Mouse (Mus musculus) forebrain, embryonic 15.5 days (tissue): ENCODE measurements around the gene Fastkd5. TPM values are rescaled to one million over a fixed set of nuclear protein-coding genes. Genes with fewer than 3 reads are reported as not detected.
"Not testable (repeated sequence)": the region's sequence is repeated elsewhere in the genome, so short reads cannot be mapped to it uniquely, and the experiment has no call there.

Experiments
- ATAC-seq: fragments of 200-750 bp; cut with Nextera tagmentation; replicated peaks from 2 replicates; pipeline ENCODE4 v1.8.0; 2017; ENCODE audit warnings: mild to moderate bottlenecking, moderate TSS enrichment, moderate library complexity
- H3K27ac ChIP-seq: fragments of 300-500 bp; sonication (generic); replicated peaks from 2 replicates; pipeline ENCODE4 v1.5.1; 2015; ENCODE audit warnings: mild to moderate bottlenecking, inconsistent platforms
- H3K27me3 ChIP-seq: fragments of 300-500 bp; sonication (generic); 2 replicates; pipeline ENCODE4 v1.6.1; 2015; ENCODE audit warnings: inconsistent platforms
- H3K36me3 ChIP-seq: fragments of 300-500 bp; sonication (generic); 2 replicates; pipeline ENCODE4 v1.6.1; 2015; ENCODE audit warnings: mild to moderate bottlenecking, inconsistent platforms
- H3K4me1 ChIP-seq: fragments of 300-500 bp; sonication (generic); 2 replicates; pipeline ENCODE4 v1.6.1; 2015; ENCODE audit warnings: inconsistent platforms
- H3K4me2 ChIP-seq: fragments of 300-500 bp; sonication (generic); replicated peaks from 2 replicates; pipeline ENCODE4 v1.6.1; 2015; ENCODE audit warnings: mild to moderate bottlenecking, inconsistent platforms
- H3K4me3 ChIP-seq: fragments of 300-500 bp; sonication (generic); 2 replicates; pipeline ENCODE4 v1.5.1; 2015; ENCODE audit warnings: mild to moderate bottlenecking, inconsistent platforms
- H3K9ac ChIP-seq: fragments of 300-500 bp; sonication (generic); replicated peaks from 2 replicates; pipeline ENCODE4 v1.6.1; 2015; ENCODE audit warnings: mild to moderate bottlenecking, inconsistent platforms
- H3K9me3 ChIP-seq: fragments of 300-500 bp; sonication (generic); 2 replicates; pipeline ENCODE4 v1.6.1; 2016; ENCODE audit warnings: inconsistent platforms
- WGBS: fragments of 180-500 bp; shearing (Covaris S2); methylation state at CpG from one replicate; pipeline ENCODE4 v1.1.7; 2015; ENCODE audit warnings: mixed read lengths; 5-methylcytosine and 5-hydroxymethylcytosine counted together
- polyA plus RNA-seq: library from polyadenylated mRNA; unstranded; fragments of >200 nt; fragmentation: Nextera tagmentation; extraction: Ambion mirVana; gene quantifications from 2 replicates; pipeline ENCODE4 v1.2.1, GENCODE M21; 2015

Fastkd5 gene
- polyA plus RNA-seq, 1 experiment from 2014 or later, result 15.4 TPM

DNA sequence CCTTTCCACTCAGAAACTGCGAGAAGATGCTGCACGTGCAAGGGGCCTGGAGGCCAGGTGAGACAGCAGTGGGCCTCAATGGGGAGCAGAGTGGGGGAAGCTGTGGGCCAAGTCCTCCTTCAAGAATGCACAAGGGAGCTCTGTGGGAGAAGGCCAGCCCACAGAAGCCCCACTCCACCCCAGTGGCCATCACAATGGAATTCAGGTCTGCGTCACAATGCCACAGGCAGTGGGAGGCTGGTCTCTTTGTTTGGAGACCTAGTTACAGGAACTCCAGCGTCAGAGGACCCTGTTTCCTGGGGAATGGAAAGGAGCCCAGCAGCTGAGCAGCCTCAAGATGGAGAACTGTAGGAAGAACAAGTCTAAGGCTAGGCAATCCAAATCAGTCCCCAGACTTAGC lies 40.7 kb downstream of the Fastkd5 start:
- H3K4me3 ChIP-seq, result no peak overlapping the region
- no peak overlapping the region for H3K4me2 ChIP-seq
- 63% methylated on average over 4 of the region's 4 CpGs for WGBS
- no peaks in the 10 kb centered on the region for H3K4me1 ChIP-seq
- H3K36me3 ChIP-seq, result peaks cover 21% of the 10 kb centered on the region
- ATAC-seq, result no peak
- no peaks in the 10 kb centered on the region for H3K9me3 ChIP-seq
- H3K27ac ChIP-seq, result no peak overlapping the region
- H3K27me3 ChIP-seq, result 0 out of 2 replicates have a peak, but pooled peaks cover under 1% of the 10 kb centered on the region
- H3K9ac ChIP-seq, result no peak overlapping the region

DNA sequence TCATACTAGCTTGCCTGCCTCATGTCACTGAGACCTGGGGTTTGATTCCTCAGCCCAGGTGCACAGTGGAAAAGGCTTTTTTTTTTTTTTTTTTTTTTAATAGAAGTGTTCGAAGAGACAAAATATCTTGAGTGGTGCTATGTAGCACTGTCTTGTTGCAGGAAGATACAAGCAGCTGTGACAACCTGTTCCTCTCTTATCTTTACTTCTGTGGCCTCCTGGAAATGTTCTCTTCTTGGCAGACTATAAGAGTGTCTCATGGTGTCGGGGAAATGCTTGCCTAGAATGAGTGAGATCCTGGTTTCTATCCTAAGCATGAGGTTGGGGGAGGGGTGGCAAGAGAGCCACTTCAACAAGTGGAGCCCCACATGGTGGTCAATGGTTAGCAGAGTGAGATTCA lies 41.5 kb downstream of the Fastkd5 start:
- H3K4me1 ChIP-seq, result no peaks in the 10 kb centered on the region
- no peaks in the 10 kb centered on the region for H3K9me3 ChIP-seq
- H3K27me3 ChIP-seq, result 0 out of 2 replicates have a peak, but pooled peaks cover 5% of the 10 kb centered on the region
- no peak overlapping the region for H3K9ac ChIP-seq
- peaks cover 19% of the 10 kb centered on the region for H3K36me3 ChIP-seq
- WGBS, result 97% methylated on average over 2 of the region's 2 CpGs
- H3K4me3 ChIP-seq, result no peak overlapping the region
- ATAC-seq, result no peak
- no peak overlapping the region for H3K27ac ChIP-seq
- no peak overlapping the region for H3K4me2 ChIP-seq

DNA sequence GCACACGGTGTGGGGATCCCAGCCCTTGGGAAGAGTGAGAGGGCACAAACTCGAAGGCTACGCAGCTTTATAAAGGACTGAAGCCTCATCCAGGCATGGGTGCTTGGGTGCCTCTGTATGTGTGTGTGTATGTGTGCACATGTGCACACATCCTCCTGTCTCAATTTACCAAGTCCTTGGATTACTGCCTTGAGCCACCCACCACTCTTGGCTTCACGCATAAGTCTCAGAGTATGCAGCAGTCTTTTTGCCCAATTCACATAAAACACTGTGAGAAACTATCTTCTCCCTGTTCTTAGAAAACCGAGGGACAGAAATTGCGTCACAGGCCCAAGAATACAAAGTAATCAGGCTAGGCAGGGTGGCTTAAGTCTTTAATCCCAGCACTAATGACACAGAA lies 43.8 kb downstream of the Fastkd5 start:
- Histone ChIP-seq H3K4me3 (no peak overlapping the region), H3K4me1 (peaks cover 1% of the 10 kb centered on the region; the same call in 1 of the 2 replicates), H3K27ac (no peak overlapping the region), H3K9ac (no peak overlapping the region), H3K27me3 (peaks cover 24% of the 10 kb centered on the region), H3K4me2 (no peak overlapping the region), H3K9me3 (no peaks in the 10 kb centered on the region), H3K36me3 (peaks cover 9% of the 10 kb centered on the region; the same call in 1 of the 2 replicates)
- 90% methylated on average over 6 of the region's 6 CpGs for WGBS
- no peak for ATAC-seq

DNA sequence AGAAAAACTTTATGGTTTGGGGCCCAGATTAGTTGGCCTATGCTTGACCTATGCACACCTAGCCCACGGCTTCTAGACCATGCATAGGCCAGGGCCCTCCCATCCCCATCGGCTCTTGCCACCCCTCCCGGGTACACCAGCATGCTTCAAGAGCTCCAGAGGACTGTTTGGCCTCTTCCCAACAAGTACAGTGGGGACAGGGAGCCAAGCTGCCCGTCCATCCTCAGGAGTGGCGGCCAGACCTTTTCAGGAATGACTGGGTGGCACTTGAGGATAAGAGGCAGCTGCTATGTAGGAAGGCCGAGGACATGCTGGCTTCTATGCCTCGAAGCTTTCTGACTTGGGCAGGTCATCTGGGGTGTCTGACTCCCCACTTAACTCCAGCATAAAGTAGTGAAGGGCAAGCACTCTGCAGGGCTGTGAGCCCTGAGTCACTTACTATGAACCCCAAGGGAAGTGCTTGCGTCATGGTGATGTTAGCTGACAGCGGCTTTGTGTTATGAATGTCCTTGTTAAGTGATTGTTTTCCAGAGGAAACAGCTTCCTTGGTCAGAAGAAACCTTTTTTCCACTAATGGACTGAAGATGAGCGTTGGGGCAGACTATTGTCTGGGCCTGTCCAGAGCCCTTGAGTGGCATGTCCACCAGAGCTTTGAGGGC lies 45.8 kb downstream of the Fastkd5 start:
- no peak overlapping the region for H3K9ac ChIP-seq
- peaks cover 40% of the 10 kb centered on the region for H3K27me3 ChIP-seq
- H3K27ac ChIP-seq, result no peak overlapping the region
- no peaks in the 10 kb centered on the region for H3K9me3 ChIP-seq
- no peak overlapping the region for H3K4me2 ChIP-seq
- 80% methylated on average over 10 of the region's 10 CpGs for WGBS
- peaks cover 11% of the 10 kb centered on the region; the same call in 1 of the 2 replicates for H3K4me1 ChIP-seq
- no peak for ATAC-seq
- H3K4me3 ChIP-seq, result no peak overlapping the region
- H3K36me3 ChIP-seq, result no peaks in the 10 kb centered on the region

- Histone ChIP-seq H3K27ac (no peak within 1 kb of the TSS), H3K4me1 (peaks cover 14% of the 10 kb centered on the region; the same call in 1 of the 2 replicates), H3K36me3 (no peaks in the 10 kb centered on the region), H3K4me3 (no peak within 1 kb of the TSS), H3K4me2 (no peak within 1 kb of the TSS), H3K9me3 (no peaks in the 10 kb centered on the region), H3K27me3 (peaks cover 55% of the 10 kb centered on the region), H3K9ac (no peak within 1 kb of the TSS)
- no peak for ATAC-seq
- WGBS, result 34% methylated on average over 10 of the region's 10 CpGs
Measured at GRCm38 (mm10) chr2:130582552-130582951, 47.3 kb downstream of the Fastkd5 start, which contains the start of gene Avp. Gene Avp, minus strand, starts transcription at chr2:130582554.

GRCm38 (mm10) chr2:130581201-130581600 lies 48.6 kb downstream of the Fastkd5 start:
- H3K9me3 ChIP-seq, result no peaks in the 10 kb centered on the region
- H3K4me3 ChIP-seq, result peak overlapping the region; percentile 23
- no peaks in the 10 kb centered on the region for H3K36me3 ChIP-seq
- peaks cover 68% of the 10 kb centered on the region for H3K27me3 ChIP-seq
- 2% methylated on average over 15 of the region's 16 CpGs for WGBS
- peak overlapping the region; percentile 43 for H3K4me2 ChIP-seq
- H3K4me1 ChIP-seq, result peaks cover 26% of the 10 kb centered on the region
- no peak overlapping the region for H3K9ac ChIP-seq
- no peak overlapping the region for H3K27ac ChIP-seq
- ATAC-seq, result no peak

- Histone ChIP-seq H3K27me3 (peaks cover 81% of the 10 kb centered on the region), H3K27ac (no peak overlapping the region), H3K4me1 (peaks cover 29% of the 10 kb centered on the region), H3K9ac (no peak overlapping the region), H3K36me3 (no peaks in the 10 kb centered on the region), H3K4me3 (no peak overlapping the region), H3K9me3 (no peaks in the 10 kb centered on the region), H3K4me2 (no peak overlapping the region)
- WGBS, result 3% methylated on average over 8 of the region's 8 CpGs
- no peak for ATAC-seq
Measured at GRCm38 (mm10) chr2:130579791-130580190, 50.0 kb downstream of the Fastkd5 start.

- H3K4me3 ChIP-seq, result no peak overlapping the region
- H3K4me1 ChIP-seq, result peaks cover 29% of the 10 kb centered on the region
- no peak overlapping the region for H3K4me2 ChIP-seq
- 6% methylated on average over 11 of the region's 11 CpGs for WGBS
- H3K27ac ChIP-seq, result no peak overlapping the region
- H3K27me3 ChIP-seq, result peaks cover 74% of the 10 kb centered on the region
- H3K9me3 ChIP-seq, result no peaks in the 10 kb centered on the region
- no peaks in the 10 kb centered on the region for H3K36me3 ChIP-seq
- H3K9ac ChIP-seq, result no peak overlapping the region
- ATAC-seq, result no peak
Measured at GRCm38 (mm10) chr2:130578148-130578547, 51.7 kb downstream of the Fastkd5 start.

DNA sequence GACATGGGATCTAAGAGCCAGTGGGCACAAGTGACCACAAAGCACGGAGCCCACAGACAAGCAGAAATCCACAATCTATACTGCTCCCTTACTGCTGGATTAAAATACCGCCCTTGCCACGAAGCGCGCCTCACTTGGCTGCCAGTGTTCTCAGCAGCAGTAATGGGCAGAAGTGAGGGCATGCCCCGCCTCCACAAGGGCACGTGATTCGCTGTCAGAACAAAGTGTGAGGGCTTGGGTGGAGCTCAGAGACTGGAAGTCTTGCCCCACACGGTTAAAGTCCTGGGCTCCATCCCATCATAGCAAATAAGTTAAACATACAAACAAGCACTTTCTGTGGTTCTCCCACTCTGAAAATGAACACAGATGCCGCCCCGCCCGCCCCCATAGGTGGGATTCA lies 52.2 kb downstream of the Fastkd5 start:
- 5% methylated on average over 12 of the region's 12 CpGs for WGBS
- peaks cover 69% of the 10 kb centered on the region for H3K27me3 ChIP-seq
- no peaks in the 10 kb centered on the region for H3K9me3 ChIP-seq
- H3K36me3 ChIP-seq, result no peaks in the 10 kb centered on the region
- H3K9ac ChIP-seq, result no peak overlapping the region
- H3K27ac ChIP-seq, result no peak overlapping the region
- ATAC-seq, result no peak; the same call in 1 of the 2 replicates
- no peak overlapping the region for H3K4me3 ChIP-seq
- no peak overlapping the region; the same call in 1 of the 2 replicates for H3K4me2 ChIP-seq
- H3K4me1 ChIP-seq, result peaks cover 29% of the 10 kb centered on the region

- Histone ChIP-seq H3K4me3 (peak overlapping the region; percentile 27), H3K4me2 (peak overlapping the region; percentile 44), H3K9ac (no peak overlapping the region), H3K4me1 (peaks cover 29% of the 10 kb centered on the region), H3K27me3 (peaks cover 63% of the 10 kb centered on the region), H3K27ac (no peak overlapping the region), H3K36me3 (no peaks in the 10 kb centered on the region), H3K9me3 (no peaks in the 10 kb centered on the region)
- ATAC-seq, result no peak
- 5% methylated on average over 9 of the region's 9 CpGs for WGBS
Measured at GRCm38 (mm10) chr2:130577021-130577420, 52.8 kb downstream of the Fastkd5 start.

GRCm38 (mm10) chr2:130576564-130576963 lies 53.3 kb downstream of the Fastkd5 start:
- whole genome bisulfite sequencing, result 3% methylated on average over 32 of the region's 32 CpGs
- H3K4me3 ChIP-seq, result peak overlapping the region; percentile 27

DNA sequence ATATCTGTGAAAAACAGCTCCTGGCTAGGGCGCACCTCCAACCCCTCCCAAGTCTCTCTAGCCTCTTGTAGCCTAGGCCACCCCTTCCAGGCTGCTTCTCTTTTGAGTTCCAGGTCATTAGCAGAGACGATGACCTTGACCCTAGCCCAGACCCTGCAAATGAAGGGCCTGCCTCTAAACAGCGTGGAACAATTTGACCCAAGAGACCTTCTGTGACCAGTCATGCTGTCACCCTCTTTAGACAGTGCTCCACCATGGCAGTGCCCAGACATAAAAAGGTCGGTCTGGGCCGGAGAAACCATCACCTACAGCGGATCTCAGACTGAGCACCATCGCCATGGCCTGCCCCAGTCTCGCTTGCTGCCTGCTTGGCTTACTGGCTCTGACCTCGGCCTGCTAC lies 54.0 kb downstream of the Fastkd5 start, which contains the start of gene Oxt:
TSS of gene Oxt (plus strand) at position 301 of the 400 bp plus-strand sequence.
- 48% methylated on average over 9 of the region's 9 CpGs for WGBS

More at GRCm38 (mm10) chr2:130576564-130576963, 53.3 kb downstream of the Fastkd5 start:
- Histone ChIP-seq H3K27me3 (peaks cover 58% of the 10 kb centered on the region), H3K9ac (peak overlapping the region; percentile 24; the same call in 1 of the 2 replicates), H3K4me2 (peak overlapping the region; percentile 44), H3K4me1 (peaks cover 29% of the 10 kb centered on the region)
- H3K9me3 ChIP-seq, ATAC-seq, H3K36me3 ChIP-seq, H3K27ac ChIP-seq: not testable (repeated sequence)

More for the DNA sequence above, 54.0 kb downstream of the Fastkd5 start, which contains the start of gene Oxt:
- Histone ChIP-seq H3K36me3 (no peaks in the 10 kb centered on the region), H3K4me1 (peaks cover 26% of the 10 kb centered on the region), H3K9me3 (no peaks in the 10 kb centered on the region), H3K4me2 (peak within 1 kb of the TSS; percentile 44), H3K4me3 (peak within 1 kb of the TSS; percentile 27), H3K9ac (peak within 1 kb of the TSS; percentile 24; the same call in 1 of the 2 replicates), H3K27ac (no peak within 1 kb of the TSS), H3K27me3 (peaks cover 57% of the 10 kb centered on the region)
- ATAC-seq, result no peak
